Mouse (Mus musculus) brain, embryonic 14.5 days (tissue): ENCODE results near the gene Copb2.

Experiments
- CTCF ChIP-seq: fragments of 200-500 bp; IDR thresholded peaks from 2 replicates; pipeline ENCODE4 v1.5.1; 2012; ENCODE audit warnings: inconsistent platforms, mild to moderate bottlenecking, moderate library complexity, borderline replicate concordance; ENCODE audit not compliant: insufficient read depth, insufficient read length; ENCODE audit errors: extremely low read depth
- POLR2A ChIP-seq: fragments of 200-500 bp; IDR thresholded peaks from 2 replicates; pipeline ENCODE4 v1.6.1; 2012; ENCODE audit warnings: mild to moderate bottlenecking, inconsistent platforms, borderline replicate concordance; ENCODE audit not compliant: poor library complexity, insufficient read depth, insufficient read length, severe bottlenecking; ENCODE audit errors: extremely low read depth

GRCm38 (mm10) chr9:98563137-98564126, at the start of gene Copb2:
- TF ChIP-seq CTCF, result no peak
- TF ChIP-seq POLR2A, result peak; percentile 51; the same call in 1 of the 2 replicates
